Mouse (Mus musculus): Measurements from ENCODE around the gene Ccdc151. TPM values are rescaled to one million over a fixed set of nuclear protein-coding genes. Genes with fewer than 3 reads are reported as not detected.

The Ccdc151 gene
- polyA plus RNA-seq, 1 experiment from 2014 or later = not detected

DNA sequence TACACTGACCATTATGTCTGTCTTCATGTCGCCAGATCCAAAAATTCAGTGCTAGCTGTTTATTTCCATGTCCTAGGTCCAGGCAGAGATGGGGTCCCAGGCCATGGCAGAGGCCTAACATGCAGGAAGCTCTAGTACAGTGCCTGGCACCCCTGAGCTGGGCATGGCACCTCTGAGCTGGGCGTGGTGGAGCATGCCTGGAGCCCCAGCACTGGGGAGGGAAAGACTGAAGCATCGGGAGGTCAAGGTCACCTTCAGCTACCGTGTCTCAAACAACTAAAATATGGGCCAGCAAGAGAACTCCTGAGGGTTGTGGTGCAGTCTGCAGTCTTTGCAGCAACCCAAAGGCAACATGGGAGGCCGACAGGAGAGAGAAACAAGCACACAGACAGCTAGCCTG is 44.1 kb downstream of the Ccdc151 start:
- no peak for DNase-seq
- H3K4me2 ChIP-seq (ENCODE audit: low read depth, low read length) = no peak overlapping the region
- no peaks in the 10 kb centered on the region for H3K9me3 ChIP-seq (ENCODE audit: low read length)
- 75% methylated on average over 5 of the region's 5 CpGs for WGBS (ENCODE audit: insufficient replicate concordance)
- no peak overlapping the region for H3K27ac ChIP-seq (ENCODE audit: low read depth)
- H3K9ac ChIP-seq (replicated peaks) = no peak overlapping the region
- H3K4me3 ChIP-seq (ENCODE audit: low read depth, low read length) = no peak overlapping the region
- TF ChIP-seq EP300 (IDR thresholded peaks at IDR 0.05; ENCODE audit: low read depth) = no peak
- TF ChIP-seq CTCF (IDR thresholded peaks at IDR 0.05; ENCODE audit: low read depth) = no peak
- H3K4me1 ChIP-seq (ENCODE audit: insufficient read depth) = peaks cover 35% of the 10 kb centered on the region
- no peak for ATAC-seq
- H3K36me3 ChIP-seq (replicated peaks; ENCODE audit: insufficient read depth, low read length) = peaks cover 32% of the 10 kb centered on the region
- H3K27me3 ChIP-seq (ENCODE audit: insufficient read depth, low read length) = 0 out of 2 replicates have a peak, but pooled peaks cover 11% of the 10 kb centered on the region

DNA sequence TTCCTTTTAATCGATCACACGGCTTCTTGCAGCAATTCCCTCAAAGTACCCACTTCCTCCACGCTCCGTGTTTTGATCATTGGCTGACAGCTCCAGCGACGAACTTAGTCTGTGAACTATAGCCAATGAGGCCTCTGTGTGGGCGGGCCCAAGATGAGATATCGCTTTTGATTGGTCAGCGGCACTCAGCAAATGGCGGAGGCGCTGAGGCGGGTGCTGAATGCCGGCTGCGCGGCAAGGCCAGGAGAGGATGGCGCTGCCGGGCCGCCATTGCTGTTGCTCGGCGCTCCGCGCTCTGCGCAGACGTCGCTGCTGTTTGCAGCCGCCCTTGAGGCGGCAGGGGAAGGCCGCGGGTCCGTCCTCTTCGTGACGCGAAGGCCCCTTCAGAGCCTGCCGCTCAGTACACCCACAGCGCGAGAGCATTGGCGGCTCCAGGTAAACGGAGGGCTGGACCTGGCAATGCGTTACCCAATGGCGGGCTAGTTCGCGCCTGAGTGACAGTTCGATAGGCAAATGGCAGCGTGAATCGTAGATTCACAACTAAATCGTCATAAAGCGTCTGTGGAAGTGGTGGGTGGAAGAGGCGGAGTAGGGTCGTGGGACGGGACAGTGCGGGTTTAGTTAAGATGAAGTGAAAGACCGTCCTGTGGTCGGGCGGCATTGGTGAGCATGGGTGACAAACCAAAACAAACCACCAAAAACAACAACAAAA is 46.7 kb downstream of the Ccdc151 start, which contains the start of gene Swsap1:
TSS of gene Swsap1 (plus strand) at position 186 of the 712 bp plus-strand sequence.
- Histone ChIP-seq H3K4me1 (ENCODE audit: insufficient read depth) (peaks cover 21% of the 10 kb centered on the region), H3K36me3 (replicated peaks; ENCODE audit: insufficient read depth, low read length) (peaks cover 26% of the 10 kb centered on the region), H3K27me3 (ENCODE audit: insufficient read depth, low read length) (0 out of 2 replicates have a peak, but pooled peaks cover under 1% of the 10 kb centered on the region), H3K9ac (replicated peaks) (peak within 1 kb of the TSS; percentile 65), H3K4me2 (ENCODE audit: low read depth, low read length) (peak within 1 kb of the TSS; percentile 88), H3K4me3 (ENCODE audit: low read depth, low read length) (peak within 1 kb of the TSS; percentile 67), H3K9me3 (ENCODE audit: low read length) (no peaks in the 10 kb centered on the region), H3K27ac (ENCODE audit: low read depth) (peak within 1 kb of the TSS; percentile 88)
- ATAC-seq = peak; percentile 96
- WGBS (ENCODE audit: insufficient replicate concordance) = under 1% methylated on average over 53 of the region's 54 CpGs
- TF ChIP-seq CTCF (IDR thresholded peaks at IDR 0.05; ENCODE audit: low read depth) (no peak), EP300 (IDR thresholded peaks at IDR 0.05; ENCODE audit: low read depth) (no peak)
- DNase-seq = peak; percentile 96

DNA sequence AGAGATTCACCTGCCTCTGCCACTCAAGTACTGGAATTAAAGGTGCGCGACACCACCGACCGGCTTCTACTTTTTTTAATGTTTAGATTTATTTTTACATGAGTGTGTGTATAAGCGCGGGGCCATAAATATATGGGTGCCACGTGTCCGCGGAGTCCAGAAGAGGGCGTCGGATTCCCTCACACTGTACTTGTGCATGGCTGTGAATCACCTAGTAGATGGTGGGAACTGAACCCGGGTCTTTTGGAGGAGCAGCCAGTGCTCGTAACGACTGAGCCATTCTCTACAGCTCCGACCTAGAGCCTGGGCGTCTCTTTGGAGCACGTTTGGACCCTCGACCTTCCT is 47.2 kb downstream of the Ccdc151 start:
- DNase-seq (no peak), ATAC-seq (peak; percentile 50)
- H3K27me3 ChIP-seq (ENCODE audit: insufficient read depth, low read length) = 0 out of 2 replicates have a peak, but pooled peaks cover under 1% of the 10 kb centered on the region
- H3K9ac ChIP-seq (replicated peaks) = peak overlapping the region; percentile 28; the same call in 1 of the 2 replicates
- H3K4me1 ChIP-seq (ENCODE audit: insufficient read depth) = peaks cover 15% of the 10 kb centered on the region
- WGBS (ENCODE audit: insufficient replicate concordance) = 3% methylated on average over 18 of the region's 18 CpGs
- H3K9me3 ChIP-seq (ENCODE audit: low read length) = no peaks in the 10 kb centered on the region
- H3K27ac ChIP-seq (ENCODE audit: low read depth) = peak overlapping the region; percentile 88
- peak overlapping the region; percentile 67 for H3K4me3 ChIP-seq (ENCODE audit: low read depth, low read length)
- peaks cover 20% of the 10 kb centered on the region for H3K36me3 ChIP-seq (replicated peaks; ENCODE audit: insufficient read depth, low read length)
- peak overlapping the region; percentile 88 for H3K4me2 ChIP-seq (ENCODE audit: low read depth, low read length)
- peak; percentile 65 for TF ChIP-seq CTCF (IDR thresholded peaks at IDR 0.05; ENCODE audit: low read depth)
- TF ChIP-seq EP300 (IDR thresholded peaks at IDR 0.05; ENCODE audit: low read depth) = no peak

DNA sequence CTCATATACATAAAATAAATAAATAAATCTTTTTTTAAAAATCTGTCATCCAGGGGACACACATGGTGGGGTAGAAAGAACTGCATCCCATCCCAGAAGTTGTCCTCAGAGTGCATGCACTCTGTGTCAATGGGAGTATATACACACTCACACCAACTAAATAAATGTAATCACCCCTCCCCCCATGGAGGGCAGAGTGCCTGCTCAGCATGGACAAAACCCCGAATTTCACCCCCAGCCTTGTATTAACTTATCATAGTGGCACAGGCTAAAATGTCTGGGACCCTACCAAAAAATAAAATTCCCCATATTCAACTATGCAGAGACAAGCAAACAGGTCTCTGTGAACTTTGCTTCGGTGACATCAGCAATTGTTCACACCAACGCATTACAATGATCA is 47.8 kb downstream of the Ccdc151 start:
- TF ChIP-seq EP300 (IDR thresholded peaks at IDR 0.05; ENCODE audit: low read depth) = no peak
- TF ChIP-seq CTCF (IDR thresholded peaks at IDR 0.05; ENCODE audit: low read depth) = no peak
- 0 out of 2 replicates have a peak, but pooled peaks cover 2% of the 10 kb centered on the region for H3K27me3 ChIP-seq (ENCODE audit: insufficient read depth, low read length)
- peak overlapping the region; percentile 67; the same call in 1 of the 2 replicates for H3K4me3 ChIP-seq (ENCODE audit: low read depth, low read length)
- DNase-seq (no peak), ATAC-seq (no peak)
- peaks cover 10% of the 10 kb centered on the region for H3K4me1 ChIP-seq (ENCODE audit: insufficient read depth)
- H3K27ac ChIP-seq (ENCODE audit: low read depth) = no peak overlapping the region
- peaks cover 15% of the 10 kb centered on the region for H3K36me3 ChIP-seq (replicated peaks; ENCODE audit: insufficient read depth, low read length)
- no peaks in the 10 kb centered on the region for H3K9me3 ChIP-seq (ENCODE audit: low read length)
- H3K4me2 ChIP-seq (ENCODE audit: low read depth, low read length) = peak overlapping the region; percentile 88
- 70% methylated on average over 3 of the region's 3 CpGs for WGBS (ENCODE audit: insufficient replicate concordance)
- H3K9ac ChIP-seq (replicated peaks) = no peak overlapping the region

DNA sequence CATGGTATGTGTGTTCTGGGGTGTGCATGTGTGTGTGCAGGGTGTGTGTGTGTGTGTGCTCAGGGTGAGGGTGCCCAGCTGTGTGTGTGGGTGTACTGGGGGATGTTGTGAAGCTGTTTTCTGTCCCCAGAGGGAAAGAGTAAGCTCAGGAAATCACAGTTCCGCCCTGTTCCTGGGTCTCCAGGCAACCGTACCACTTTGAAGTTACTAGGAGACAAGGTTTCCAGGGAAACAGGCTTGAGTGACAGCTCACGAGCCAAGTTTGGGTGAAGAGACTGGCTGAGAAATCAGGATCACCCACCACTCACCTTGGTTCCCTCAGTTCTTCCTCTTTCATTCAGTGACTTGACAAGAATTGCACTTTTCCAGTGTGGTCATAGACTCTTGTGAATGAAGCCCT is 48.8 kb downstream of the Ccdc151 start:
- ATAC-seq = no peak
- TF ChIP-seq CTCF (IDR thresholded peaks at IDR 0.05; ENCODE audit: low read depth) (no peak), EP300 (IDR thresholded peaks at IDR 0.05; ENCODE audit: low read depth) (no peak)
- Histone ChIP-seq H3K27me3 (ENCODE audit: insufficient read depth, low read length) (0 out of 2 replicates have a peak, but pooled peaks cover 2% of the 10 kb centered on the region), H3K36me3 (replicated peaks; ENCODE audit: insufficient read depth, low read length) (peaks cover 4% of the 10 kb centered on the region; the same call in 1 of the 2 replicates), H3K4me3 (ENCODE audit: low read depth, low read length) (no peak overlapping the region), H3K4me1 (ENCODE audit: insufficient read depth) (peaks cover 9% of the 10 kb centered on the region; the same call in 1 of the 2 replicates), H3K4me2 (ENCODE audit: low read depth, low read length) (no peak overlapping the region), H3K9ac (replicated peaks) (no peak overlapping the region), H3K9me3 (ENCODE audit: low read length) (no peaks in the 10 kb centered on the region), H3K27ac (ENCODE audit: low read depth) (no peak overlapping the region)
- DNase-seq = no peak
- WGBS (ENCODE audit: insufficient replicate concordance) = 26% methylated on average over 3 of the region's 3 CpGs

DNA sequence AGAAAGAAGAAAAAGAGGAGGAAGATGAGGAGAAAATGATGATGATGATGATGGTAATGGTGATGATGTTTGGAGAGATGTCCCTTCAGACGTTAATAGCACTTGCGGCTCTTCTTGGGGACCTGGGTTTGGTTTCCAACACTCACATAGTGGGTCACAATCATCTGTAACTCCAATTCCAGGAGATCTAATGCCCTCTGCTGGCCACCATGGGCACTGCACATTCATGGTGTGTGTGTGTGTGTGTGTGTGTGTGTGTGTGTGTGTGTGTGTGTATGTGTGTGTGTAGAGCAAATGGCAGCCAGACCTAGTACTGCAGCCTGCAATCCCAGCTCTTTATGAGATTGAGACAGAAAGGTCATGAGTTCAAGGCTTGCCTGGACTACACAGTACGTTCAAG is 50.5 kb downstream of the Ccdc151 start:
- H3K9ac ChIP-seq (replicated peaks) = no peak overlapping the region
- WGBS (ENCODE audit: insufficient replicate concordance) = 71% methylated on average over 3 of the region's 3 CpGs
- ATAC-seq = no peak
- peak; percentile 72 for TF ChIP-seq CTCF (IDR thresholded peaks at IDR 0.05; ENCODE audit: low read depth)
- no peak for TF ChIP-seq EP300 (IDR thresholded peaks at IDR 0.05; ENCODE audit: low read depth)
- H3K9me3 ChIP-seq (ENCODE audit: low read length) = no peaks in the 10 kb centered on the region
- H3K4me1 ChIP-seq (ENCODE audit: insufficient read depth) = peaks cover 12% of the 10 kb centered on the region
- H3K27me3 ChIP-seq (ENCODE audit: insufficient read depth, low read length) = 0 out of 2 replicates have a peak, but pooled peaks cover 2% of the 10 kb centered on the region
- no peak overlapping the region for H3K4me3 ChIP-seq (ENCODE audit: low read depth, low read length)
- peak; percentile 33 for DNase-seq
- H3K27ac ChIP-seq (ENCODE audit: low read depth) = no peak overlapping the region
- H3K36me3 ChIP-seq (replicated peaks; ENCODE audit: insufficient read depth, low read length) = no peaks in the 10 kb centered on the region
- no peak overlapping the region for H3K4me2 ChIP-seq (ENCODE audit: low read depth, low read length)

Data from liver, postnatal 0 days (tissue).